Mouse (Mus musculus) E14TG2a.4 (cell line): ENCODE measurements around the gene Spag16.

Source experiments
- CTCF ChIP-seq: conservative IDR thresholded peaks from 2 replicates; pipeline ENCODE4 v1.5.1; 2014; ENCODE audit warnings: low read length
- POU5F1 ChIP-seq: IDR thresholded peaks from 2 replicates; pipeline ENCODE4 v1.6.1; 2014; ENCODE audit warnings: low read length, borderline replicate concordance

DNA sequence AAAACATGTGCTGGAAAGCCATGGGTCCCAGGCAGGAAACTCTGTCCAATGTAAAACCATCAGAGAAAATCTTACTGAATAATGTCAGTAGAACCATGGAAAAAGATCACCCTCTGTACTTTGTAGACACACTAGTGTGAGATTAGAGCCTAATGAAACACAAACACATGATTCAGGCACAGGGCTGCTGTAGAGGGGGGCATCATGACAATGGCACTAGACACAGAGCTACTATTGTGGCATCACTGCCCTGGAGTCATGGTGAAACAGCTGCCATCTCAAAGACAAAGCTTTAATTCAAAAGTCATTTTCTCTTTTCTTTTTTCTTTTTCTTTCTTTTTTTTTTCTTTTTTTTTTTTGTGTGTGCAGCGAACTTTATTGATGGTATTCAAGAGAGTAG, 240.6 kb downstream of the Spag16 start:
- TF ChIP-seq CTCF (no peak), POU5F1 (no peak)
